Mouse (Mus musculus) layer of hippocampus, adult 2 months (tissue): ENCODE measurements around the gene Ctf1. TPM values are rescaled to one million over a fixed set of nuclear protein-coding genes. Genes with fewer than 3 reads are reported as not detected.
A peak's percentile ranks its signal among the peaks of the same experiment; 100 is the strongest.

ENCODE experiments used
- DNase-seq, 2 experiments: peaks; one replicate each; pipeline ENCODE4 v3.0.0; 2022; ENCODE audit warnings: low spot score in 2 of 2
- H3K27ac ChIP-seq: fragments of 200-600 bp; 2 replicates; pipeline ENCODE4 v1.8.1; 2022
- H3K4me3 ChIP-seq: fragments of 200-600 bp; 2 replicates; pipeline ENCODE4 v1.8.1; 2022; ENCODE audit warnings: mild to moderate bottlenecking
- CTCF ChIP-seq: fragments of 200-600 bp; conservative IDR thresholded peaks from 2 replicates; pipeline ENCODE4 v1.8.1; 2022; ENCODE audit warnings: antibody characterized with exemption, mild to moderate bottlenecking, moderate library complexity
- microRNA-seq, 2 experiments: library from miRNA; unstranded; fragments of <30 nt; microRNA quantifications; one replicate each; pipeline ENCODE4 v1.2.0; 2021
- total RNA-seq, 2 experiments: library from RNA; stranded (reverse); gene quantifications; 2 replicates each; pipeline ENCODE4 v1.2.3; 2021

Gene Ctf1
- total RNA-seq, 2 experiments from 2014 or later: 1.9 to 3.1 TPM

GRCm38 (mm10) chr7:127750131-127751127 lies 37.9 kb downstream of the Ctf1 start:
- TF ChIP-seq CTCF: no peak
- H3K27ac ChIP-seq: peak overlapping the region; percentile 68; the same call in 1 of the 2 replicates
- DNase-seq: peak; percentile 65 to 83
- peak overlapping the region; percentile 47 for H3K4me3 ChIP-seq

GRCm38 (mm10) chr7:127751619-127752018 lies 39.1 kb downstream of the Ctf1 start:
- Histone ChIP-seq H3K27ac (no peak overlapping the region), H3K4me3 (no peak overlapping the region)
- DNase-seq: no peak
- TF ChIP-seq CTCF: no peak

- Histone ChIP-seq H3K4me3 (no peak overlapping the region), H3K27ac (no peak overlapping the region)
- DNase-seq: no peak
- TF ChIP-seq CTCF: no peak
Measured at GRCm38 (mm10) chr7:127752069-127752468, 39.5 kb downstream of the Ctf1 start.

- no peak for TF ChIP-seq CTCF
- Histone ChIP-seq H3K4me3 (no peak overlapping the region), H3K27ac (0 out of 2 replicates have a peak overlapping the region, but pooled peaks have one; percentile 5)
- no peak for DNase-seq
Measured at GRCm38 (mm10) chr7:127753158-127753557, 40.6 kb downstream of the Ctf1 start.

- no peak for TF ChIP-seq CTCF
- Histone ChIP-seq H3K4me3 (no peak overlapping the region), H3K27ac (no peak overlapping the region)
- DNase-seq: no peak
Measured at GRCm38 (mm10) chr7:127753741-127754140, 41.2 kb downstream of the Ctf1 start.

GRCm38 (mm10) chr7:127759716-127760115 lies 47.2 kb downstream of the Ctf1 start:
- H3K27ac ChIP-seq: 0 out of 2 replicates have a peak overlapping the region, but pooled peaks have one; percentile 28
- H3K4me3 ChIP-seq: no peak overlapping the region
- DNase-seq: no peak
- TF ChIP-seq CTCF: no peak

- no peak overlapping the region for H3K27ac ChIP-seq
- H3K4me3 ChIP-seq: no peak overlapping the region
- no peak for DNase-seq
- TF ChIP-seq CTCF: no peak
Measured at GRCm38 (mm10) chr7:127760478-127760877, 47.9 kb downstream of the Ctf1 start.

GRCm38 (mm10) chr7:127761026-127761425 lies 48.5 kb downstream of the Ctf1 start:
- H3K27ac ChIP-seq: no peak overlapping the region
- DNase-seq: no peak
- peak; percentile 94 for TF ChIP-seq CTCF
- no peak overlapping the region for H3K4me3 ChIP-seq

- no peak for TF ChIP-seq CTCF
- DNase-seq: no peak
- H3K27ac ChIP-seq: no peak overlapping the region
Measured at GRCm38 (mm10) chr7:127763642-127764041, 51.1 kb downstream of the Ctf1 start.

GRCm38 (mm10) chr7:127765756-127766155 lies 53.2 kb downstream of the Ctf1 start:
- no peak for DNase-seq
- H3K27ac ChIP-seq: no peak overlapping the region
- no peak overlapping the region for H3K4me3 ChIP-seq
- no peak for TF ChIP-seq CTCF

More at GRCm38 (mm10) chr7:127763642-127764041, 51.1 kb downstream of the Ctf1 start:
- no peak overlapping the region for H3K4me3 ChIP-seq

- no peak for DNase-seq
- no peak for TF ChIP-seq CTCF
- H3K27ac ChIP-seq: no peak overlapping the region
- H3K4me3 ChIP-seq: no peak overlapping the region
Measured at GRCm38 (mm10) chr7:127766851-127767609, 54.5 kb downstream of the Ctf1 start.

Small RNA genes within 50 kb of the gene (microRNA-seq; reads per million reads assigned to microRNA genes)
- 0 reads per million in 2 experiments for gene Mir762

Other genes with a start within 250 kb of the Ctf1 start
- 10 to 100 TPM; 60.3 to 72.5 TPM for gene Fbrs, start 233.5 kb upstream of the Ctf1 start, total RNA-seq
- gene Srcap, start 200.8 kb upstream of the Ctf1 start, total RNA-seq: 100 to 1,000 TPM; 118 to 127 TPM
- 10 to 100 TPM in 1 of 2 experiments, 1 to 10 TPM in 1; 9.0 to 12.0 TPM for gene Gm42715, start 193.2 kb upstream of the Ctf1 start, total RNA-seq
- not detected for gene Tmem265, start 151.3 kb upstream of the Ctf1 start, total RNA-seq
- gene Phkg2, start 139.4 kb upstream of the Ctf1 start, total RNA-seq: 10 to 100 TPM; 80.4 to 84.2 TPM
- gene Ccdc189, start 124.1 kb upstream of the Ctf1 start, total RNA-seq: 10 to 100 TPM; 11.5 to 12.9 TPM
- gene Rnf40, start 124.0 kb upstream of the Ctf1 start, total RNA-seq: 10 to 100 TPM; 69.5 to 72.8 TPM
- gene Zfp629, start 96.9 kb upstream of the Ctf1 start, total RNA-seq: 10 to 100 TPM; 21.8 to 22.5 TPM
- 10 to 100 TPM; 20.1 to 26.6 TPM for gene Bcl7c, start 3.8 kb upstream of the Ctf1 start, total RNA-seq
- not detected for gene Ctf2, start 19.4 kb downstream of the Ctf1 start, total RNA-seq
- gene Fbxl19, start 31.8 kb downstream of the Ctf1 start, total RNA-seq: 10 to 100 TPM; 53.8 to 59.7 TPM
- 10 to 100 TPM; 30.1 to 31.5 TPM for gene Orai3, start 57.1 kb downstream of the Ctf1 start, total RNA-seq
- 10 to 100 TPM; 44.5 to 49.4 TPM for gene Setd1a, start 63.9 kb downstream of the Ctf1 start, total RNA-seq
- gene Gm49388, start 72.9 kb downstream of the Ctf1 start, total RNA-seq: 1 to 10 TPM; 1.4 to 3.3 TPM
- gene Hsd3b7, start 87.9 kb downstream of the Ctf1 start, total RNA-seq: 1 to 10 TPM; 7.0 to 8.8 TPM
- gene Stx4a, start 111.6 kb downstream of the Ctf1 start, total RNA-seq: 10 to 100 TPM; 60.2 to 64.6 TPM
- 100 to 1,000 TPM; 336 to 351 TPM for gene Stx1b, start 111.8 kb downstream of the Ctf1 start, total RNA-seq
- 10 to 100 TPM; 33.3 to 35.8 TPM for gene Zfp646, start 163.5 kb downstream of the Ctf1 start, total RNA-seq
- 10 to 100 TPM; 24.3 to 25.7 TPM for gene Zfp668, start 164.1 kb downstream of the Ctf1 start, total RNA-seq
- 1 to 10 TPM; 2.8 to 3.1 TPM for gene Prss53, start 178.2 kb downstream of the Ctf1 start, total RNA-seq
- gene Gm21974, start 182.7 kb downstream of the Ctf1 start, total RNA-seq: not detected
- 10 to 100 TPM; 26.3 to 26.6 TPM for gene Vkorc1, start 182.9 kb downstream of the Ctf1 start, total RNA-seq
- 10 to 100 TPM; 36.9 to 41.7 TPM for gene Bckdk, start 191.3 kb downstream of the Ctf1 start, total RNA-seq
- 10 to 100 TPM; 31.7 to 34.3 TPM for gene Kat8, start 199.8 kb downstream of the Ctf1 start, total RNA-seq
- under 1 TPM; 0.20 to 0.66 TPM for gene Prss8, start 217.4 kb downstream of the Ctf1 start, total RNA-seq
- 10 to 100 TPM in 1 of 2 experiments, 1 to 10 TPM in 1; 9.7 to 10.6 TPM for gene Prss36, start 234.0 kb downstream of the Ctf1 start, total RNA-seq